ENCODE assay signal across 13 mouse cellular contexts in genomic region chr4:130267069-130267468, GRCm38 (mm10). TPM values are rescaled to one million over a fixed set of nuclear protein-coding genes. Genes with fewer than 3 reads are reported as not detected.
DNase-seq lines count a peak whose midpoint lies in the region; ATAC-seq lines count a peak whose summit lies in the region.
"Had no signal": no experiment of that assay in that cellular context is flagged by ENCODE, and none has a peak within 500 bp of the region (broad histone marks: within the 10 kb centered on the region; RNA-seq: fewer than 3 reads in every experiment).

No protein-coding gene starts in this region.

- H3K4me2 ChIP-seq in embryonic facial prominence, embryonic 15.5 days (replicated peaks) = 0 out of 2 replicates have a peak overlapping the region, but pooled peaks have one; percentile 26
- peak overlapping the region; percentile 32; the same call in 1 of the 2 replicates for H3K4me2 ChIP-seq in limb, embryonic 13.5 days (replicated peaks)
- H3K4me2 ChIP-seq: hindbrain, embryonic 15.5 days had no signal

- peaks cover 26% of the 10 kb centered on the region for H3K4me1 ChIP-seq in embryonic facial prominence, embryonic 15.5 days
- peaks cover 31% of the 10 kb centered on the region for H3K4me1 ChIP-seq in limb, embryonic 13.5 days

- H3K9ac ChIP-seq in embryonic facial prominence, embryonic 15.5 days = no peak overlapping the region
- no peak overlapping the region for H3K9ac ChIP-seq in limb, embryonic 13.5 days
- H3K9ac ChIP-seq: hindbrain, embryonic 15.5 days had no signal

- H3K27ac ChIP-seq in embryonic facial prominence, embryonic 15.5 days (replicated peaks) = peak overlapping the region; percentile 17; the same call in 1 of the 2 replicates
- H3K27ac ChIP-seq in limb, embryonic 13.5 days = peak overlapping the region; percentile 17; the same call in 1 of the 2 replicates
- H3K27ac ChIP-seq: hindbrain, embryonic 15.5 days had no signal

- 75% methylated on average over 7 of the region's 7 CpGs for WGBS in embryonic facial prominence, embryonic 15.5 days
- 67% methylated on average over 7 of the region's 7 CpGs for WGBS in limb, embryonic 13.5 days

- intact Hi-C loops in gastrocnemius, postnatal 14 days (cut with DNase I; ENCODE audit: low total_unique reads) = no loop called here
- intact Hi-C loops in heart, postnatal 10 days (cut with DNase I) = no loop called here
- intact Hi-C loops in left cerebral cortex, postnatal 14 days (cut with DNase I) = no loop called here

- DNase-seq in gastrocnemius, postnatal 14 days = peak; percentile 20
- DNase-seq in gastrocnemius, adult 18-20 months (ENCODE audit: low spot score) = no peak
- peak; percentile 17 for DNase-seq in lung, postnatal 14 days
- DNase-seq in retina, postnatal 1 day = no peak
- DNase-seq in heart, postnatal 10 days = no peak
- DNase-seq in left cerebral cortex, postnatal 14 days (ENCODE audit: low spot score in 2 of 2) = no peak
- DNase-seq: adrenal gland, adult 2 months; cerebellum, adult 9-10 months had no signal

- H3K27me3 ChIP-seq in embryonic facial prominence, embryonic 15.5 days = no peaks in the 10 kb centered on the region
- H3K27me3 ChIP-seq in limb, embryonic 13.5 days = no peaks in the 10 kb centered on the region
- H3K27me3 ChIP-seq: hindbrain, embryonic 15.5 days had no signal

- no peaks in the 10 kb centered on the region for H3K9me3 ChIP-seq in embryonic facial prominence, embryonic 15.5 days (replicated peaks)
- no peaks in the 10 kb centered on the region for H3K9me3 ChIP-seq in limb, embryonic 13.5 days
- H3K9me3 ChIP-seq: hindbrain, embryonic 15.5 days had no signal

- no peak for ATAC-seq in embryonic facial prominence, embryonic 15.5 days (ENCODE audit: insufficient number of reproducible peaks, low FRiP score, low TSS enrichment, low read depth)
- ATAC-seq in limb, embryonic 13.5 days (ENCODE audit: low FRiP score, low read depth) = no peak

- H3K4me3 ChIP-seq in embryonic facial prominence, embryonic 15.5 days (replicated peaks) = no peak overlapping the region
- H3K4me3 ChIP-seq in limb, embryonic 13.5 days = no peak overlapping the region
- H3K4me3 ChIP-seq: hindbrain, embryonic 15.5 days had no signal

- peaks cover 15% of the 10 kb centered on the region for H3K36me3 ChIP-seq in embryonic facial prominence, embryonic 15.5 days
- peaks cover 53% of the 10 kb centered on the region for H3K36me3 ChIP-seq in limb, embryonic 13.5 days

RNA-seq across cellular contexts. Expression of gene Serinc2, which starts 11.9 kb away (rescaled TPM):
- total RNA-seq in gastrocnemius, postnatal 14 days (2021) = 10 to 100 TPM; 53.0 to 57.0 TPM
- total RNA-seq in gastrocnemius, adult 18-20 months (2021) = 10 to 100 TPM; 71.7 to 80.8 TPM
- polyA plus RNA-seq in embryonic facial prominence, embryonic 15.5 days (2015; fragmentation: Nextera tagmentation; extraction: Ambion mirVana) = 108 and 110 TPM in 2 replicates
- 223 TPM in 2 replicates for polyA plus RNA-seq in limb, embryonic 13.5 days (2015; fragmentation: Nextera tagmentation; extraction: Ambion mirVana)
- total RNA-seq in heart, postnatal 10 days (2021) = 1 to 10 TPM; 3.0 to 3.1 TPM
- 1 to 10 TPM; 3.5 to 3.8 TPM for total RNA-seq in left cerebral cortex, postnatal 14 days (2021)
- total RNA-seq: neutrophil, adult 5-6 weeks had no signal

RNA-seq across cellular contexts. Expression of gene Fabp3, which starts 41.3 kb away (rescaled TPM):
- 1,000 to 10,000 TPM in 1 of 2 experiments, 100 to 1,000 TPM in 1; 662 to 1,168 TPM for total RNA-seq in gastrocnemius, postnatal 14 days (2021)
- 1,000 to 10,000 TPM in 1 of 2 experiments, 100 to 1,000 TPM in 1; 614 to 1,203 TPM for total RNA-seq in gastrocnemius, adult 18-20 months (2021)
- polyA plus RNA-seq in embryonic facial prominence, embryonic 15.5 days (2015; fragmentation: Nextera tagmentation; extraction: Ambion mirVana) = 40.7 and 46.9 TPM in 2 replicates
- 24.3 and 27.4 TPM in 2 replicates for polyA plus RNA-seq in limb, embryonic 13.5 days (2015; fragmentation: Nextera tagmentation; extraction: Ambion mirVana)
- 1,000 to 10,000 TPM; 7,205 to 8,003 TPM for total RNA-seq in heart, postnatal 10 days (2021)
- 100 to 1,000 TPM; 198 to 207 TPM for total RNA-seq in left cerebral cortex, postnatal 14 days (2021)
- total RNA-seq: neutrophil, adult 5-6 weeks had no signal

RNA-seq across cellular contexts. Expression of gene Gm10570, which starts 41.4 kb away (rescaled TPM):
- total RNA-seq in gastrocnemius, postnatal 14 days (2021) = not detected
- total RNA-seq in gastrocnemius, adult 18-20 months (2021) = under 1 TPM in 1 of 2 experiments, not detected in 1; 0.66 TPM
- 0.36 TPM in 1 of 2 replicates, not detected in the other for polyA plus RNA-seq in embryonic facial prominence, embryonic 15.5 days (2015; fragmentation: Nextera tagmentation; extraction: Ambion mirVana)
- polyA plus RNA-seq in limb, embryonic 13.5 days (2015; fragmentation: Nextera tagmentation; extraction: Ambion mirVana) = not detected in 2 replicates
- total RNA-seq in heart, postnatal 10 days (2021) = 1 to 10 TPM in 1 of 2 experiments, not detected in 1; 1.1 TPM
- not detected for total RNA-seq in left cerebral cortex, postnatal 14 days (2021)
- total RNA-seq: adrenal gland, adult 2 months; neutrophil, adult 5-6 weeks had no signal
- polyA plus RNA-seq: testis, adult 2 months had no signal

RNA-seq across cellular contexts. Expression of gene Gm853, which starts 44.9 kb away (rescaled TPM):
- not detected for total RNA-seq in gastrocnemius, postnatal 14 days (2021)
- not detected for total RNA-seq in gastrocnemius, adult 18-20 months (2021)
- polyA plus RNA-seq in embryonic facial prominence, embryonic 15.5 days (2015; fragmentation: Nextera tagmentation; extraction: Ambion mirVana) = not detected in 2 replicates
- polyA plus RNA-seq in limb, embryonic 13.5 days (2015; fragmentation: Nextera tagmentation; extraction: Ambion mirVana) = not detected in 2 replicates
- not detected for total RNA-seq in heart, postnatal 10 days (2021)
- total RNA-seq in left cerebral cortex, postnatal 14 days (2021) = not detected
- total RNA-seq: adrenal gland, adult 2 months; neutrophil, adult 5-6 weeks had no signal
- polyA plus RNA-seq: adrenal gland, adult 2 months; testis, adult 2 months had no signal

Comparison
In these comparisons a context has a peak if more than half of its experiments do, and no peak if none do; other contexts are left out.
1. DNase-seq: peak in gastrocnemius, postnatal 14 days (single experiment) and lung, postnatal 14 days (single experiment); none in gastrocnemius, adult 18-20 months (single experiment), retina, postnatal 1 day (single experiment), heart, postnatal 10 days (0 of 2) and left cerebral cortex, postnatal 14 days (0 of 2).
2. RNA of gene Serinc2, which starts 11.9 kb away (total RNA-seq): 71.7 to 80.8 TPM in gastrocnemius, adult 18-20 months and 53.0 to 57.0 TPM in gastrocnemius, postnatal 14 days; 3.5 to 3.8 TPM in left cerebral cortex, postnatal 14 days and 3.0 to 3.1 TPM in heart, postnatal 10 days; every median in the first group is over 10 times any median in the second.
3. RNA of gene Fabp3, which starts 41.3 kb away (total RNA-seq): 7,205 to 8,003 TPM in heart, postnatal 10 days; 614 to 1,203 TPM in gastrocnemius, adult 18-20 months, 662 to 1,168 TPM in gastrocnemius, postnatal 14 days and 198 to 207 TPM in left cerebral cortex, postnatal 14 days; every median in the first group is over 4 times any median in the second.